Mouse (Mus musculus) hindbrain, embryonic 14.5 days (tissue): Measurements from ENCODE around the gene Tbc1d16. TPM values are rescaled to one million over a fixed set of nuclear protein-coding genes. Genes with fewer than 3 reads are reported as not detected.
A peak's percentile ranks its signal among the peaks of the same experiment; 100 is the strongest.

Source experiments
- ATAC-seq: fragments of 200-750 bp; cut with Nextera tagmentation; 2 replicates; pipeline ENCODE4 v1.8.0; 2017; ENCODE audit warnings: moderate number of reproducible peaks, mild to moderate bottlenecking, moderate TSS enrichment, moderate library complexity; ENCODE audit not compliant: low FRiP score
- DNase-seq: peaks from one replicate; pipeline ENCODE4 v3.0.0-alpha.2; 2015; ENCODE audit warnings: low spot score
- H3K27ac ChIP-seq: fragments of 300-500 bp; sonication (generic); 2 replicates; pipeline ENCODE4 v1.5.1; 2014; ENCODE audit warnings: mild to moderate bottlenecking, moderate library complexity
- H3K27me3 ChIP-seq: fragments of 300-500 bp; sonication (generic); 2 replicates; pipeline ENCODE4 v1.6.1; 2014; ENCODE audit warnings: mild to moderate bottlenecking, low read length, mixed read lengths; ENCODE audit not compliant: control insufficient read depth, insufficient read depth
- H3K36me3 ChIP-seq: fragments of 300-500 bp; sonication (generic); replicated peaks from 2 replicates; pipeline ENCODE4 v1.6.1; 2014; ENCODE audit not compliant: control insufficient read depth, insufficient read depth
- H3K4me1 ChIP-seq: fragments of 300-500 bp; sonication (generic); replicated peaks from 2 replicates; pipeline ENCODE4 v1.6.1; 2014; ENCODE audit warnings: antibody characterized with exemption, low read length, mixed read lengths; ENCODE audit not compliant: control insufficient read depth, insufficient read depth
- H3K4me2 ChIP-seq: fragments of 300-500 bp; sonication (generic); replicated peaks from 2 replicates; pipeline ENCODE4 v1.6.1; 2014; ENCODE audit warnings: mild to moderate bottlenecking, moderate library complexity
- H3K4me3 ChIP-seq: fragments of 300-500 bp; sonication (generic); replicated peaks from 2 replicates; pipeline ENCODE4 v1.5.1; 2014; ENCODE audit warnings: mild to moderate bottlenecking, low read length
- H3K9ac ChIP-seq: fragments of 300-500 bp; sonication (generic); 2 replicates; pipeline ENCODE4 v1.6.1; 2014
- H3K9me3 ChIP-seq: fragments of 300-500 bp; sonication (generic); 2 replicates; pipeline ENCODE4 v1.6.1; 2016; ENCODE audit warnings: low read length; ENCODE audit not compliant: control insufficient read depth
- WGBS: fragments of 180-500 bp; shearing (Covaris S2); extraction: QIAGEN DNeasy Blood & Tissue Kit; methylation state at CpG from one replicate; pipeline ENCODE4 v1.1.7; 2014; 5-methylcytosine and 5-hydroxymethylcytosine counted together
- polyA plus RNA-seq: library from polyadenylated mRNA; unstranded; fragments of >200 nt; fragmentation: Nextera tagmentation; extraction: Ambion mirVana; gene quantifications from 2 replicates; pipeline ENCODE4 v1.2.1, GENCODE M21; 2014

Gene Tbc1d16
- polyA plus RNA-seq, 1 experiment from 2014 or later, result 41.2 TPM

- no peaks in the 10 kb centered on the region for H3K4me1 ChIP-seq
- peak overlapping the region; percentile 26; the same call in 1 of the 2 replicates for H3K27ac ChIP-seq
- no peak for ATAC-seq
- no peak overlapping the region for H3K4me2 ChIP-seq
- no peak for DNase-seq
- H3K27me3 ChIP-seq, result no peaks in the 10 kb centered on the region
- 61% methylated on average over 26 of the region's 26 CpGs for WGBS
- H3K9me3 ChIP-seq, result no peaks in the 10 kb centered on the region
- H3K36me3 ChIP-seq, result peaks cover 4% of the 10 kb centered on the region; the same call in 1 of the 2 replicates
- no peak overlapping the region for H3K4me3 ChIP-seq
- no peak overlapping the region for H3K9ac ChIP-seq
Measured at GRCm38 (mm10) chr11:119198564-119199232, 29.6 kb downstream of the Tbc1d16 start.

GRCm38 (mm10) chr11:119197618-119198563 is 30.4 kb downstream of the Tbc1d16 start:
- H3K27ac ChIP-seq, result peak overlapping the region; percentile 26; the same call in 1 of the 2 replicates
- H3K4me3 ChIP-seq, result no peak overlapping the region
- DNase-seq, result no peak
- no peak for ATAC-seq
- WGBS, result 76% methylated on average over 18 of the region's 18 CpGs
- no peak overlapping the region for H3K9ac ChIP-seq
- H3K4me2 ChIP-seq, result no peak overlapping the region
- H3K9me3 ChIP-seq, result no peaks in the 10 kb centered on the region
- H3K4me1 ChIP-seq, result no peaks in the 10 kb centered on the region
- H3K36me3 ChIP-seq, result peaks cover 4% of the 10 kb centered on the region; the same call in 1 of the 2 replicates
- H3K27me3 ChIP-seq, result no peaks in the 10 kb centered on the region

- ATAC-seq, result no peak
- no peak for DNase-seq
- Histone ChIP-seq H3K27me3 (no peaks in the 10 kb centered on the region), H3K9ac (no peak overlapping the region), H3K9me3 (no peaks in the 10 kb centered on the region), H3K4me1 (peaks cover 17% of the 10 kb centered on the region), H3K4me3 (no peak overlapping the region), H3K27ac (no peak overlapping the region), H3K4me2 (no peak overlapping the region), H3K36me3 (0 out of 2 replicates have a peak, but pooled peaks cover 4% of the 10 kb centered on the region)
- WGBS, result 87% methylated on average over 9 of the region's 9 CpGs
Measured at GRCm38 (mm10) chr11:119192605-119193004, 35.7 kb downstream of the Tbc1d16 start.

DNA sequence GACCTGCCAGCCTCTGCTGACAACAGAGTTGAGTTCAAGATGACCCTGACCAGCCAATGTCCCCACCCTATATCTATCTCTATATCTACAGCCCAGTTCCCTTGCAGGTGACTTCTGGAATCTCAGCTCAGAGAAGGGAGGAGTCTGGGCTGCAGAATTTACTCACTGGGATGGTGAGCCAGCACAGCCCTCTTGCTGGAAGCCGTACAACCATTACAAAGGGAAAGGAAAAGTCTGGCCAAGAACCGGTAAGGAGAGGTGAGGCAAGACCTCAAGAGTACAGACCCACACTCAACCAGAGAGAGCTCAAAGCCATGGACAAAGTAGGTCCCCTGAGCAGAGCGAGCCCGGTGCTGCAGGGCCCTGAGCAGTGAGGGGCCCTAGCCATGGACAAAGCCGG is 36.1 kb downstream of the Tbc1d16 start:
- no peak overlapping the region for H3K4me2 ChIP-seq
- 0 out of 2 replicates have a peak, but pooled peaks cover 4% of the 10 kb centered on the region for H3K36me3 ChIP-seq
- no peak for DNase-seq
- 87% methylated on average over 5 of the region's 5 CpGs for WGBS
- ATAC-seq, result no peak
- no peaks in the 10 kb centered on the region for H3K27me3 ChIP-seq
- H3K4me1 ChIP-seq, result peaks cover 21% of the 10 kb centered on the region
- no peaks in the 10 kb centered on the region for H3K9me3 ChIP-seq
- no peak overlapping the region for H3K27ac ChIP-seq
- H3K9ac ChIP-seq, result no peak overlapping the region
- no peak overlapping the region for H3K4me3 ChIP-seq

DNA sequence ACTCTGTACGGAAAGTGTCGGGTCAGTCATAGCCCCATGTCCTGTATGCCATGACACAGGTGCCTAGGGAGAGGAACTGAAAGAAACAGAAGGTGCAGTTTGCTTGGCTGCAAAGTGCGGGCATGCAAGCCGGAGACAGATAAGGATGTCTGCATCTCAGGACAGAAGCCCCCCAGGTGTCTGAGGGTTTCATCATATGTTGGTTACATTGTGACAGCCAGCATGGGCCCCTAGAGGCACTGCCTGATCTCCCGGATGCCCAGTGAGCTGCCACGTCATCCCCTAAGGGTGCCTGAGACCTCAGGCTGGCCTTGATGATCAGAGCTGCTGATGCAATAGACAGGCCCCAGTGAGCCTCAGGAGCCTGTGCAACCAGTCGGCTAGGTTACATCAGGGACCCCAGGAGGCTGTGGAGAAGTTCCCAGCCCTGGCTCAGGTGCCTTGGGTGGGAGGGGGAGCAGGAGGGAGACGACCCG is 36.7 kb downstream of the Tbc1d16 start:
- H3K9ac ChIP-seq, result no peak overlapping the region
- no peak for DNase-seq
- no peak overlapping the region for H3K4me2 ChIP-seq
- 76% methylated on average over 9 of the region's 9 CpGs for WGBS
- H3K27me3 ChIP-seq, result no peaks in the 10 kb centered on the region
- H3K9me3 ChIP-seq, result no peaks in the 10 kb centered on the region
- peaks cover 27% of the 10 kb centered on the region for H3K4me1 ChIP-seq
- 0 out of 2 replicates have a peak, but pooled peaks cover 4% of the 10 kb centered on the region for H3K36me3 ChIP-seq
- no peak overlapping the region for H3K27ac ChIP-seq
- ATAC-seq, result no peak
- no peak overlapping the region for H3K4me3 ChIP-seq

GRCm38 (mm10) chr11:119190498-119190897 is 37.8 kb downstream of the Tbc1d16 start:
- H3K9me3 ChIP-seq, result no peaks in the 10 kb centered on the region
- peak overlapping the region; percentile 58 for H3K27ac ChIP-seq
- WGBS, result 20% methylated on average over 11 of the region's 11 CpGs
- 0 out of 2 replicates have a peak, but pooled peaks cover 4% of the 10 kb centered on the region for H3K36me3 ChIP-seq
- H3K4me1 ChIP-seq, result peaks cover 28% of the 10 kb centered on the region
- H3K4me3 ChIP-seq, result no peak overlapping the region
- ATAC-seq, result peak; percentile 65
- 0 out of 2 replicates have a peak overlapping the region, but pooled peaks have one; percentile 8 for H3K4me2 ChIP-seq
- no peaks in the 10 kb centered on the region for H3K27me3 ChIP-seq
- peak overlapping the region; percentile 52 for H3K9ac ChIP-seq
- DNase-seq, result peak; percentile 71

DNA sequence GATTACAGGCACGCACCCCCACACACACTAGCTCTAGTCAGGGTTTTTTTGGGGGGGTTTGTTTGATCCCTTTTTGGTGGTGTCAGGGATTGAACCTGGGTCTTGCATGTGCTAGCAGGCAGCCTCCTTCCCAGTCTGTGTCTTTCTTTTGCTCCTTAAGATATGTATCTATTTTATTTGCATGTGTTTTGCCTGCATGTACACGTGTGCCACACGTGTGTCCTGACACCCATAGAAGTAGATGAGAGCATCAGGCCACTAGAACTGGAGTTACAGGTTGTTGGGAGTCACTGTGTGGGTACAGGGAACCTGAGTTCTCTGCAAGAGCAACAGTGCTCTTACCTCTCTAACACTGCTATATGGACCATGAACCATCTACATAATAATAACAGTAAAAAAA is 39.0 kb downstream of the Tbc1d16 start:
- H3K9me3 ChIP-seq, result no peaks in the 10 kb centered on the region
- no peak for ATAC-seq
- no peak for DNase-seq
- H3K36me3 ChIP-seq, result no peaks in the 10 kb centered on the region
- H3K4me1 ChIP-seq, result peaks cover 30% of the 10 kb centered on the region
- WGBS, result 94% methylated on average over 3 of the region's 3 CpGs
- no peak overlapping the region for H3K27ac ChIP-seq
- no peak overlapping the region for H3K4me3 ChIP-seq
- H3K4me2 ChIP-seq, result no peak overlapping the region
- H3K27me3 ChIP-seq, result no peaks in the 10 kb centered on the region
- no peak overlapping the region for H3K9ac ChIP-seq

- Histone ChIP-seq H3K36me3 (no peaks in the 10 kb centered on the region), H3K9me3 (no peaks in the 10 kb centered on the region), H3K27ac (no peak overlapping the region), H3K4me2 (no peak overlapping the region), H3K4me1 (peaks cover 39% of the 10 kb centered on the region), H3K9ac (no peak overlapping the region), H3K27me3 (no peaks in the 10 kb centered on the region), H3K4me3 (no peak overlapping the region)
- ATAC-seq, result no peak
- WGBS, result 54% methylated on average over 6 of the region's 6 CpGs
- no peak for DNase-seq
Measured at GRCm38 (mm10) chr11:119188389-119188788, 39.9 kb downstream of the Tbc1d16 start.

DNA sequence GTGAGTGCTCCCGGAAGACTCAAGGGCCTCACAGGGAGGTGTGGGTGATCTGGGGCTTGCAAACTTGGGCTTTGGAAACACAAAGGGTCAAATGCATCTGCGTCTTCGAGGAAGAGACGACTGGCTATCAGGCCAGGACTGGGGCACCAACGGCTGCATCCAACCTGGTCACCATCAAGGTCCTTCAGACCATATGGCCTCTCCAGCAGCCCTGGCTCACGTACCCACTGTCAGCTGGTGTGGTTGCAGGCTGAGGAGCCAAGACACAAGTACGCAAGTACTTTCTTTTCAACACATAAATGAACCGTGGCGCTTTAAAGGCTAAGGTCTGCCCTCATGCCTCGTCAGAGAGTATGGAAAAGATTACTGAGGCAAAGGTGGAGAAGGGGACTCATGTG is 40.5 kb downstream of the Tbc1d16 start:
- H3K4me3 ChIP-seq, result no peak overlapping the region
- no peaks in the 10 kb centered on the region for H3K36me3 ChIP-seq
- no peak overlapping the region for H3K9ac ChIP-seq
- H3K27me3 ChIP-seq, result no peaks in the 10 kb centered on the region
- H3K9me3 ChIP-seq, result no peaks in the 10 kb centered on the region
- peaks cover 45% of the 10 kb centered on the region for H3K4me1 ChIP-seq
- H3K27ac ChIP-seq, result no peak overlapping the region
- WGBS, result 53% methylated on average over 10 of the region's 10 CpGs
- no peak for DNase-seq
- ATAC-seq, result no peak
- no peak overlapping the region for H3K4me2 ChIP-seq
